Mouse (Mus musculus): ENCODE results near the gene Zfp790. TPM values are rescaled to one million over a fixed set of nuclear protein-coding genes. Genes with fewer than 3 reads are reported as not detected.

The Zfp790 gene
- polyA plus RNA-seq, 1 experiment: 9.8 TPM

DNA sequence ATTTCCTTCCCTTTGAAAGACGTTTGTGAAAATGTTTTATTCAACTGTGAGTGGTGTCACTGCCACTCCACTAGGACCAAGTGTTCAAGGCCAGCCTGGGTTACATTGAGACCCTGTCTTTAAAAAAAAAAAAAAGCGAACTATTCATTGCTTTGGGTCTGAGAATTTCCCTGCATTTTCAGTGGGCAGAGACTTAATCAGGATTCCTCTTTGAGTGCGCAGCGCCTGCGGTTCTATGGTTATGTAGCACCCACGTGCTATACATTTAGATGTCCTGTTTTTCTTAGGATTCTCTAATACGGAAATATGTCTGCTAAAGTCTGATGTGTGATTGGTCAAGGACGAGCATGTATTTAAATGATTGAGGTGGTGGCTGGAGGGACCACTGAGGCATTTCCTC, 30.9 kb upstream of the Zfp790 start:
- H3K27ac ChIP-seq (ENCODE audit: insufficient read depth, low read length): no peak overlapping the region
- H3K4me1 ChIP-seq (ENCODE audit: control insufficient read depth, insufficient read depth, low read length): peaks cover 2% of the 10 kb centered on the region; the same call in 1 of the 2 replicates
- no peak for TF ChIP-seq CTCF (IDR thresholded peaks at IDR 0.05; ENCODE audit: extremely low read depth, insufficient read depth, low read length)
- 0 out of 2 replicates have a peak, but pooled peaks have one; percentile 20 for TF ChIP-seq POLR2A (IDR thresholded peaks at IDR 0.05; ENCODE audit: extremely low read depth, insufficient read depth, low read length)
- H3K4me3 ChIP-seq (ENCODE audit: insufficient read depth, low read length): peak overlapping the region; percentile 79

DNA sequence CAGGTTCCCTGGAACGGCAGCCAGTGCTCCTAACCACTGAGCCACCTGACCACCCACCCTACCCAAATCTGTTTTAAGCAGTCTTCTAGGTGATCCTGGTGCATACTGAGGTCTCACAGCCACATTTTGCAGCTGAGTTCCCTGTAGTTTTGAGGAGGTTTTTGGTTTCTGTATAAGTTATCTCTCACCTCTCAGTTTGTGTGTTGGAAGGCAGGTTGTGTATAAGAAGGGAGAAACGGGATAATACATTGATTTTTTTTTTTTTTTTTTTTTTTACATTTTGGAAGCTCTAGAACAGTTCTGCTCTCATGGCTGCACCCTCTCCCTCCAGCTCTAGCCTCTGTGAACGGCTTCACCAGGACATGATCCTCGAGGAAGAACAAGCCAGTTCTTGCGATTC, 30.0 kb upstream of the Zfp790 start:
- H3K4me1 ChIP-seq (ENCODE audit: control insufficient read depth, insufficient read depth, low read length): peaks cover 2% of the 10 kb centered on the region; the same call in 1 of the 2 replicates
- H3K27ac ChIP-seq (ENCODE audit: insufficient read depth, low read length): no peak overlapping the region
- no peak for TF ChIP-seq POLR2A (IDR thresholded peaks at IDR 0.05; ENCODE audit: extremely low read depth, insufficient read depth, low read length)
- no peak for TF ChIP-seq CTCF (IDR thresholded peaks at IDR 0.05; ENCODE audit: extremely low read depth, insufficient read depth, low read length)
- H3K4me3 ChIP-seq (ENCODE audit: insufficient read depth, low read length): peak overlapping the region; percentile 79

DNA sequence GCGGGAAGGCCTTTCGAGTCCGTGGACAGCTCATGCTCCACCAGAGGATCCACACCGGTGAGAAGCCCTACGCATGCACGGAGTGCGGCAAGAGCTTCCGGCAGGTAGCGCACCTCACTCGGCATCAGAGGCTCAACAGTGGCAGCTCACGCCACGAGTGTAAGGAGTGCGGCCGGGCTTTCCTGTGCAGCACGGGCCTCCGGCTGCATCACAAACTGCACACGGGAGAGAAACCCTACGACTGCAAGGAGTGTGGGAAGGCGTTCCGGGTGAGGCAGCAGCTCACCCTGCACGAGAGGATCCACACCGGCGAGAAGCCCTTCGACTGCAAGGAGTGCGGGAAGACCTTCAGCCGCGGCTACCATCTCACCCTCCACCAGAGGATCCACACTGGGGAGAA, 23.0 kb upstream of the Zfp790 start:
- H3K4me3 ChIP-seq (ENCODE audit: insufficient read depth, low read length): no peak overlapping the region
- no peak for TF ChIP-seq CTCF (IDR thresholded peaks at IDR 0.05; ENCODE audit: extremely low read depth, insufficient read depth, low read length)
- TF ChIP-seq POLR2A (IDR thresholded peaks at IDR 0.05; ENCODE audit: extremely low read depth, insufficient read depth, low read length): no peak
- H3K4me1 ChIP-seq (ENCODE audit: control insufficient read depth, insufficient read depth, low read length): no peaks in the 10 kb centered on the region
- H3K27ac ChIP-seq (ENCODE audit: insufficient read depth, low read length): no peak overlapping the region

DNA sequence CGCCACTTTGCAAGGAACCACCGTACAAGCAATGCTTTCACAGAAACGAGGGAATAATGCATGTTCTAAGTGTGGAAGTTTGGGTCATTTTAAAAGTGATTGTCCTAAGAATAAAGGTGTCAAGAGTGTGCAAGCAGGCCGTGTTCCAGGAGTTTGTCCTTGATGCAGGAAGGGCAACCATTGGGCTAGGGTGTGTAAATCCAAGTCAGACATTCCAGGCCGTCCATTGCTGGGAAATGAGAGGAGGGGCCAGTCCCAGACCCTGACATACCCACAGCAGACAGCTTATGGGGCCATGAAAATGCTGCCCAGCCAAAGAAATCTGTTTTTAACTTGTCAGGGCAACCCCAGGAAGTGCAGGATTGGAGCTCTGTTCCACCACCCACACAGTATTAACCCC, 8.9 kb upstream of the Zfp790 start:
- Histone ChIP-seq H3K27ac (ENCODE audit: insufficient read depth, low read length) (no peak overlapping the region), H3K4me1 (ENCODE audit: control insufficient read depth, insufficient read depth, low read length) (no peaks in the 10 kb centered on the region), H3K4me3 (ENCODE audit: insufficient read depth, low read length) (no peak overlapping the region)
- no peak for TF ChIP-seq CTCF (IDR thresholded peaks at IDR 0.05; ENCODE audit: extremely low read depth, insufficient read depth, low read length)
- TF ChIP-seq POLR2A (IDR thresholded peaks at IDR 0.05; ENCODE audit: extremely low read depth, insufficient read depth, low read length): no peak

DNA sequence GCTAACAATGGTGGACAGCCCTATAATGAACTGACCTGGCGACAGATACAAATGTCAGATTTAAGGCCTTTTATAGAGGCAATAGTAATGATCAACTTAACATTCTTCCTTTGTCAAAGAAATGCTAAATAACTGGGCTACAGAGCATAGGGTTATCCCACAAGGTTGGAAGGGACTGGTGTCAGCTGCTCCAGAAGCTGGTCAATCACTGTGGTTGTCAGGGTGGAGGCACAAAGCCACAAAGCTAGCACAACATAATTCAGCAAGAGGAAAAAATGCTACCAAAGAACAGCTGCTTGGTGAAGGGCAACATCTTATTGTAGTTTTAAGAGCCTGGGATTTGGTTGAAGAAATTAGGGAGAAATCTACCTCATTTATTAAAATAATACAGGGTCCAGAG, 3.7 kb upstream of the Zfp790 start:
- TF ChIP-seq POLR2A (IDR thresholded peaks at IDR 0.05; ENCODE audit: extremely low read depth, insufficient read depth, low read length) (no peak), CTCF (IDR thresholded peaks at IDR 0.05; ENCODE audit: extremely low read depth, insufficient read depth, low read length) (no peak)

DNA sequence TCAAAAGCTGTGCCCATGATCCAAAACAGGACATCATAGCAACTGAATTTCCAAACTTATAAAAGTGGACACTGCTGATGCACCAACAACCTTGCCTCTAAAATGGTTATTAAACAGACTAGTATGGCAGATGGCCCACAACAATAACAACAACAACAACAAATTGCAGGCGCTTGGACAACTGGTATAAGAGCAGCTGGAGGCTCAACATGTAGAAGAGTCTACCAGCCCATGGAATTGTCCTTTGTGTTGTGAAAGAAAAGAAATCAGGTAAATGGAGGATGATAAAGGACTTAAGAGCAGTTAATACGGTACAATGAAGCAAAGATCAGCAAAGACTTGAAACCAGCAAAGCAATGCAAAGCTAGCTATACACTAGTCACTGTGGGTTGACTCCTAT, 1.5 kb upstream of the Zfp790 start:
- Histone ChIP-seq H3K4me1 (ENCODE audit: control insufficient read depth, insufficient read depth, low read length) (peaks cover 2% of the 10 kb centered on the region; the same call in 1 of the 2 replicates), H3K4me3 (ENCODE audit: insufficient read depth, low read length) (no peak overlapping the region), H3K27ac (ENCODE audit: insufficient read depth, low read length) (no peak overlapping the region)
- TF ChIP-seq POLR2A (IDR thresholded peaks at IDR 0.05; ENCODE audit: extremely low read depth, insufficient read depth, low read length) (no peak), CTCF (IDR thresholded peaks at IDR 0.05; ENCODE audit: extremely low read depth, insufficient read depth, low read length) (no peak)

More for the DNA sequence above, 3.7 kb upstream of the Zfp790 start:
- Histone ChIP-seq H3K4me1 (ENCODE audit: control insufficient read depth, insufficient read depth, low read length) (peaks cover 2% of the 10 kb centered on the region; the same call in 1 of the 2 replicates), H3K4me3 (ENCODE audit: insufficient read depth, low read length) (no peak overlapping the region), H3K27ac (ENCODE audit: insufficient read depth, low read length) (no peak overlapping the region)

DNA sequence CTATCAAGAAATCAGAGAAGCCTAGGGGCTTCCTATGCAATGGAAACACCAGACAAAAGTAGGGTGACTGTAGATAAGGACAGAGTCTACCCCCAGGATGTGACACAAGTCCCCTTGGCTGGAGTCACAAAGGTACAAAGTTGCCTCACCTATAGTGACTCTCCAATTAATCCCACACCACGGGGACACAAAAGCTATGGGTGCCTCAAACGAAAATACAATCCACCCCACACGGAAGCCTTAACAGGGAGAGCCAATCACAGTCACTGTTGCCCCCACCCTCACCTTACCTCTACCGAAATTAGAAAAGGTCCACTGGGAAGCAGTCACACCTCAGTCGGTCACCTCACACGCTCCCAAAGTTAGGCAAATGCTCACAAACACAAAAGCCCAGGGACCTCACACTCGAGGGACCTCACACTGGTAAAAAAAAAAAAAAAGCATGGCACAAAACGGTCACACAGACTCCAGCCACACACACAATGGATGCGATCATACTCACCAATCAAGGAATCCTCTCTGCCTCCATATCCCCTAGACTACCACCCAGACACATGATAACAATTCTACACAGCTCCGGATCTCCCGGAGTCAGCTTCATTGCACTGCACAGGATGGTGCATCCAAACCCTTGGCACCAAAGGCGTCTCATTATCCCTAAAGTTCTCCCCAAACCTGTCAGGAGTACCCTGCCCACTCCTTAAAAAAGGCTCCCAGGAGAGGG, 691 bp upstream of the Zfp790 start:
- peaks cover 2% of the 10 kb centered on the region; the same call in 1 of the 2 replicates for H3K4me1 ChIP-seq (ENCODE audit: control insufficient read depth, insufficient read depth, low read length)
- no peak overlapping the region for H3K27ac ChIP-seq (ENCODE audit: insufficient read depth, low read length)
- no peak for TF ChIP-seq POLR2A (IDR thresholded peaks at IDR 0.05; ENCODE audit: extremely low read depth, insufficient read depth, low read length)
- no peak for TF ChIP-seq CTCF (IDR thresholded peaks at IDR 0.05; ENCODE audit: extremely low read depth, insufficient read depth, low read length)
- H3K4me3 ChIP-seq (ENCODE audit: insufficient read depth, low read length): peak overlapping the region; percentile 81

DNA sequence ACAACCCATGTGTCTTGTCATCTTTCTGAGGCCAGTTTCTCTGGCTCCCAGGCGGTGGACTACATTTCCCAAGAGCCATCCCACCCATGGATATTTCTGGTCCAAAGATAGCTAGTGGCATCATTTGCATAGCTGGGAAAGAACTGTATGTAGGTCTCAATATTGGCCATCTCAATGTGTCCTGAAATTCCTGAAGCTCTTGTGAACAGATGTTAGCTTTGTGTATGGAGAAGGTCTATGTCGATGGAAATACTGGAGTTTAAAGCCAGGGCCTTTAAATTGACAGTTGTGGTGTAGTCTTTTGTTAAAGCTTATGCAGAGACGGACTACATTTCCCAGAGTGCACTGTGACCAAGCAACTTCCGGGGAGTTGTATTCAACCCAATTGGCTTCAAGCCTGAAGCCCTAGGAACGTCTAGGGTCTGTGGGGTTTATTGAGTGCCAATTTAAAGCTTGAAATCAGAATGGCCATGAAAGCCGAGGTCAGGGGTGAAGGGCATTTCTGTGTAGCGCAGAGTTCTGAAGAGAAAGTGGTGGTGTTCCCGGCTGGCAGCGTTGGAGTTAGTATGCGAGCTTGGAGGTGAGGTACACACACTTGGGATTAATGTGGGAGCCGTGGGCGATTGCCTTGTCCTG, 2.8 kb downstream of the Zfp790 start:
- peak overlapping the region; percentile 5; the same call in 1 of the 2 replicates for H3K27ac ChIP-seq (ENCODE audit: insufficient read depth, low read length)
- no peak for TF ChIP-seq POLR2A (IDR thresholded peaks at IDR 0.05; ENCODE audit: extremely low read depth, insufficient read depth, low read length)
- no peak for TF ChIP-seq CTCF (IDR thresholded peaks at IDR 0.05; ENCODE audit: extremely low read depth, insufficient read depth, low read length)
- H3K4me3 ChIP-seq (ENCODE audit: insufficient read depth, low read length): peak overlapping the region; percentile 67
- peaks cover 2% of the 10 kb centered on the region; the same call in 1 of the 2 replicates for H3K4me1 ChIP-seq (ENCODE audit: control insufficient read depth, insufficient read depth, low read length)

DNA sequence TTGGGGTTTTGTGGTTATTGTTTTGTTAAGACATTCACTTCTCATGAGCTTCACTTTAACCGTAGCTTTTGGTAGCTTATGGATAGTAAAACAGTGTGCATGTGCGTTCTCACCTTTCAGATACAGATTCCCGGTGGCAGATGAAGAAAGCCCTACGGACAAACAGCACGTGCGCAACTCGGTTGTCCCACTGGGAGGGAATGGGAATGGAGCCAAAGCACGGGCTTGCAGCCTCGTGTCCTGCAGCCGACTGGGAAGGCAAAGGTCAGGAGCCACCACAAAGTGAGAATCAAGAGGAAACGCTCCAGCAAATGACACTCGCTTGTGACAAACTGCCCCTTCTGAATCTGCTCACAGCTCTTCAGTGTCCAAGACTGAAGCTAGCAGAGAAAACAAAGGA, 12.1 kb downstream of the Zfp790 start:
- Histone ChIP-seq H3K27ac (ENCODE audit: insufficient read depth, low read length) (no peak overlapping the region), H3K4me3 (ENCODE audit: insufficient read depth, low read length) (no peak overlapping the region), H3K4me1 (ENCODE audit: control insufficient read depth, insufficient read depth, low read length) (no peaks in the 10 kb centered on the region)
- TF ChIP-seq CTCF (IDR thresholded peaks at IDR 0.05; ENCODE audit: extremely low read depth, insufficient read depth, low read length) (no peak), POLR2A (IDR thresholded peaks at IDR 0.05; ENCODE audit: extremely low read depth, insufficient read depth, low read length) (no peak)

DNA sequence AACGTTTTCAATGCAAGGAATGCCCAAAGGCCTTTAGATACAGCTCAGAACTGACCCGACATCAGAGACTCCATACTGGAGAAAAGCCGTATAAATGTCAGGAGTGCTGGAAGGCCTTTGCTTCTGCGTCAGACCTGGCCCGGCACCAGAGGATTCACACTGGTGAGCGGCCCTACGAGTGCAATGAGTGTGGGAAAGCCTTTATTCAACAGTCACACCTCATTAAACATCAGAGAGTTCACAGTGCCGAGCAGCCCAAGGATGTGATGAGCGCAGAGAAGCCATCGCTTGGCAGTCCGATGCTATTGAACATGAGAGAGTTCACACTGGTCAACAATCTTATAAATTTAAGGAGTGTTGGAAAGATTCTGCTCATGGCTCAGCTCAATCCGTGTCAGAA, 13.9 kb downstream of the Zfp790 start:
- Histone ChIP-seq H3K4me1 (ENCODE audit: control insufficient read depth, insufficient read depth, low read length) (no peaks in the 10 kb centered on the region), H3K4me3 (ENCODE audit: insufficient read depth, low read length) (no peak overlapping the region), H3K27ac (ENCODE audit: insufficient read depth, low read length) (no peak overlapping the region)
- TF ChIP-seq POLR2A (IDR thresholded peaks at IDR 0.05; ENCODE audit: extremely low read depth, insufficient read depth, low read length) (no peak), CTCF (IDR thresholded peaks at IDR 0.05; ENCODE audit: extremely low read depth, insufficient read depth, low read length) (no peak)
